Comparison of ENCODE assay signal across 10 mouse cellular contexts in the genomic region with DNA sequence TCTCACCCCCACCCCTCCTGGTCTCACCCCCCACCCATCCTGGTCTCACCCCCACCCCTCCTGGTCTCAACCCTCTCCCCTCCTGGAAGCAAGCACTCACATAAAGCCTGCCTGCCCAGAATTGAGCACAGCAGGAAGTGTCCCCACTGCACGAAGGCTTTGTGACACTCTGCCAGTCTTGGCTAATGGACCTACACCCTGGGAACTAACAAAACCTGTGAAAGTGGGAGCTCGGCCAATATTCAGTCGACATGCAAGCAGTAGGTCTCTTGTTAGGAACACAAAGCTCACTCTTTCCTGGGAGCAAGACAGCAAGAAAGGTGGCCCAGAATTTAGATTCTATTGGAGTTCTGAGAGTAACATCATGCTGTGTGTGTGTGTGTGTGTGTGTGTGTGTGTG. TPM values are rescaled to one million over a fixed set of nuclear protein-coding genes. Genes with fewer than 3 reads are reported as not detected.
DNase-seq lines count a peak whose midpoint lies in the region; ATAC-seq and TF ChIP-seq lines count a peak whose summit lies in the region.
"Had no signal": no experiment of that assay in that cellular context is flagged by ENCODE, and none has a peak within 500 bp of the region (broad histone marks: within the 10 kb centered on the region; RNA-seq: fewer than 3 reads in every experiment).

No protein-coding gene starts in this region.

- WGBS in hindbrain, embryonic 15.5 days, result 44% methylated on average over 3 of the region's 3 CpGs
- 57% methylated on average over 3 of the region's 3 CpGs for WGBS in hindbrain, embryonic 12.5 days
- WGBS in heart, postnatal 0 days, result 22% methylated on average over 3 of the region's 3 CpGs

- H3K4me3 ChIP-seq in hindbrain, embryonic 15.5 days, result no peak overlapping the region
- H3K4me3 ChIP-seq in hindbrain, embryonic 12.5 days, result no peak overlapping the region
- no peak overlapping the region for H3K4me3 ChIP-seq in heart, postnatal 0 days (ENCODE audit: low read depth, low read length)
- H3K4me3 ChIP-seq: embryonic facial prominence, embryonic 12.5 days had no signal

- no peaks in the 10 kb centered on the region for H3K9me3 ChIP-seq in hindbrain, embryonic 15.5 days
- no peaks in the 10 kb centered on the region for H3K9me3 ChIP-seq in hindbrain, embryonic 12.5 days (replicated peaks)
- H3K9me3 ChIP-seq in heart, postnatal 0 days (replicated peaks; ENCODE audit: control insufficient read depth, low read length), result no peaks in the 10 kb centered on the region
- H3K9me3 ChIP-seq: embryonic facial prominence, embryonic 12.5 days had no signal

- H3K4me2 ChIP-seq in hindbrain, embryonic 15.5 days, result no peak overlapping the region
- H3K4me2 ChIP-seq in hindbrain, embryonic 12.5 days (replicated peaks), result no peak overlapping the region
- H3K4me2 ChIP-seq in heart, postnatal 0 days (ENCODE audit: low read depth, low read length), result no peak overlapping the region
- H3K4me2 ChIP-seq: embryonic facial prominence, embryonic 12.5 days had no signal

- TF ChIP-seq EP300 in heart, postnatal 0 days (IDR thresholded peaks at IDR 0.05; ENCODE audit: low read depth), result no peak

- peak; percentile 67 for ATAC-seq in hindbrain, embryonic 15.5 days (ENCODE audit: low FRiP score, low read depth)
- no peak; the same call in 1 of the 2 replicates for ATAC-seq in hindbrain, embryonic 12.5 days (ENCODE audit: low FRiP score)
- no peak for ATAC-seq in heart, postnatal 0 days (ENCODE audit: insufficient read depth, low read depth)

- peak overlapping the region; percentile 58 for H3K27ac ChIP-seq in hindbrain, embryonic 15.5 days (replicated peaks)
- H3K27ac ChIP-seq in hindbrain, embryonic 12.5 days, result no peak overlapping the region
- no peak overlapping the region; the same call in 1 of the 2 replicates for H3K27ac ChIP-seq in heart, postnatal 0 days (ENCODE audit: low read depth)
- H3K27ac ChIP-seq: embryonic facial prominence, embryonic 12.5 days; kidney, postnatal 0 days had no signal

- peaks cover 17% of the 10 kb centered on the region for H3K4me1 ChIP-seq in hindbrain, embryonic 15.5 days (replicated peaks)
- H3K4me1 ChIP-seq in hindbrain, embryonic 12.5 days, result peaks cover 11% of the 10 kb centered on the region
- H3K4me1 ChIP-seq in heart, postnatal 0 days (ENCODE audit: control insufficient read depth, insufficient read depth), result peaks cover 7% of the 10 kb centered on the region; the same call in 1 of the 2 replicates

- no peaks in the 10 kb centered on the region for H3K27me3 ChIP-seq in hindbrain, embryonic 15.5 days
- H3K27me3 ChIP-seq in hindbrain, embryonic 12.5 days, result no peaks in the 10 kb centered on the region
- H3K27me3 ChIP-seq in heart, postnatal 0 days (ENCODE audit: control insufficient read depth, insufficient read depth, low read length), result no peaks in the 10 kb centered on the region
- H3K27me3 ChIP-seq: embryonic facial prominence, embryonic 12.5 days had no signal

- 0 out of 2 replicates have a peak, but pooled peaks cover 3% of the 10 kb centered on the region for H3K36me3 ChIP-seq in hindbrain, embryonic 15.5 days
- H3K36me3 ChIP-seq in hindbrain, embryonic 12.5 days, result peaks cover 25% of the 10 kb centered on the region
- peaks cover 38% of the 10 kb centered on the region for H3K36me3 ChIP-seq in heart, postnatal 0 days (replicated peaks; ENCODE audit: control insufficient read depth, insufficient read depth, low read length)

- no peak overlapping the region for H3K9ac ChIP-seq in hindbrain, embryonic 15.5 days
- H3K9ac ChIP-seq in hindbrain, embryonic 12.5 days, result no peak overlapping the region
- H3K9ac ChIP-seq in heart, postnatal 0 days (replicated peaks; ENCODE audit: low read depth, low read length), result no peak overlapping the region
- H3K9ac ChIP-seq: embryonic facial prominence, embryonic 12.5 days had no signal

- TF ChIP-seq CTCF in heart, postnatal 0 days (IDR thresholded peaks at IDR 0.05; ENCODE audit: low read depth), result no peak

- peak; percentile 43 for DNase-seq in Muller cell, postnatal 12 days (ENCODE audit: inconsistent ontology term)
- peak; percentile 49 for DNase-seq in brain, embryonic 18.5 days (ENCODE audit: low read depth, low spot score)
- DNase-seq in heart, postnatal 0 days (ENCODE audit: low spot score), result peak; percentile 60
- no peak for DNase-seq in urinary bladder, adult 2 months (ENCODE audit: low spot score)
- DNase-seq in testis, postnatal 14 days (ENCODE audit: low spot score), result no peak
- DNase-seq: thymus, adult 2 months had no signal

RNA-seq across cellular contexts. Expression of a gene that starts 17.6 kb away (rescaled TPM):
- 46.0 and 48.9 TPM in 2 replicates for polyA plus RNA-seq in hindbrain, embryonic 15.5 days (2015; fragmentation: Nextera tagmentation; extraction: Ambion mirVana)
- 58.6 and 64.5 TPM in 2 replicates for polyA plus RNA-seq in hindbrain, embryonic 12.5 days (2016; fragmentation: Nextera tagmentation; extraction: Ambion mirVana)
- total RNA-seq in heart, postnatal 0 days (2014; rRNA removed; ENCODE audit: low replicate concordance), result 19.7 and 39.9 TPM in 2 replicates
- 25.4 and 30.6 TPM in 2 replicates for polyA plus RNA-seq in heart, postnatal 0 days (2015; fragmentation: Nextera tagmentation; extraction: Ambion mirVana)
- 33.1 and 49.3 TPM in 2 replicates for polyA plus RNA-seq in urinary bladder, adult 2 months (2012; rRNA removed)

Comparison
In these comparisons a context has a peak if more than half of its experiments do, and no peak if none do; other contexts are left out.
1. DNase-seq: peak in Muller cell, postnatal 12 days (single experiment), brain, embryonic 18.5 days (single experiment) and heart, postnatal 0 days (single experiment); none in urinary bladder, adult 2 months (single experiment) and testis, postnatal 14 days (single experiment).